Mouse (Mus musculus): Measurements from ENCODE around the gene Plekhh2. TPM values are rescaled to one million over a fixed set of nuclear protein-coding genes. Genes with fewer than 3 reads are reported as not detected.
"Not testable (repeated sequence)": the region's sequence is repeated elsewhere in the genome, so short reads cannot be mapped to it uniquely, and the experiment has no call there.

Gene Plekhh2
- total RNA-seq, 1 experiment from 2014 or later: 7.4 TPM

GRCm38 (mm10) chr17:84512516-84513085 is 906 bp downstream of the Plekhh2 start:
- DNase-seq: peak; percentile 6

DNA sequence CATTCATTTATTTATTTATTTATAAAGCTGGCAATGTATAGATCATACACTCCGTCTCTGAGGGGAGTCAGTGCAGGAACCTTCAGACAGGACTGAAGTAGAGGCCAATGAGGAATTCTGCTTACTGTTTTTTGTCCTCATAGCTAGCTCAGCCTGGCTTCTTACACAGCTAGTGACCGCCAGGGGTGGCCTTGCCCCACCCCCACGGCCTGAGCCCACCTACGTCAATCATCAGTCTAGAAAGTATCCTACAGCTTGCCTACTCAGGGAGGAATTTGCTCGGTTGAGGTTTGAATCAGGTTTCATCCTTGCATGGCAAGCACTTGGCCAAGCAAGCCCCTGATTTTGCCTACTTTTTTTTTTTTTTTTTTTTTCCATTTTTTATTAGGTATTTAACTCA is 4.2 kb downstream of the Plekhh2 start:
- DNase-seq: no peak

- DNase-seq: no peak
Measured at GRCm38 (mm10) chr17:84519346-84519745, 7.7 kb downstream of the Plekhh2 start.

DNA sequence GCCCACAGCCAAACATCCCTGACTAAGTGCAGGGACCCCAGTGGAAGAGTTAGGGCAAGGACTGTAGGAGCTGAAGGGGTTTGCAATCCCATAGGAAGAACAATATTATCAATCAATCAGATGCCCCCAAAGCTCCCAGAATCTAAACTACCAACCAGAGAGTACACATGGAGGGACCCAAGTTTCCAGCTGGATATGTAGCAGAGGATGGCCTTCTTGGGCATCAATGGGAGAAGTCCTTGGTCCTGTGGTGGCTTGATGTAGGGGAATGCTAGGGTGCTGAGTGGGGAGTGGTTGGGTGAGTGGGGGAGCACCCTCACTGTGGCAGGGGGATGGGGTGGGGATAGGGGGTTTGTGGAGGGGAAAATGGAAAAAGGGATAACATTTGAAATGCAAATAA is 8.4 kb downstream of the Plekhh2 start:
- DNase-seq: no peak

DNA sequence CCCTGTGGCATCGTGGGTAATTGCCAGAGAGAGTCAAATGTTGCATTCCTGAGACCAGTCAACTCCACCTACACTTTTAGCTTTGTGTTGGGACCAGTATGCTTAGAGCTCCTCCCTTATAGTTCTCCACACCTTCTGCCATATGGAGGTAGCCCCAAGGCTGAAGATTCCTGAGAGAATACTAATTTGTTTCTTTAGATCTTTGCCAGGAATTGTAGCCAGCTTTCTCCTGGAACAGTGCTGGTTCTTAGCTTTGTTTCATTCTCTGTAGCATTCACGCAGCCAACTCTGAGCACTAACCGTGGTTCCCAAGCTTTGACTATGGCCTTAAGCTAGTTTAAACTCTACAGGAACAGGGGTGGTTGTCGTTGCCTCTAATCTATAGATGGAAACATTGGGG is 17.7 kb downstream of the Plekhh2 start:
- no peak for DNase-seq

DNA sequence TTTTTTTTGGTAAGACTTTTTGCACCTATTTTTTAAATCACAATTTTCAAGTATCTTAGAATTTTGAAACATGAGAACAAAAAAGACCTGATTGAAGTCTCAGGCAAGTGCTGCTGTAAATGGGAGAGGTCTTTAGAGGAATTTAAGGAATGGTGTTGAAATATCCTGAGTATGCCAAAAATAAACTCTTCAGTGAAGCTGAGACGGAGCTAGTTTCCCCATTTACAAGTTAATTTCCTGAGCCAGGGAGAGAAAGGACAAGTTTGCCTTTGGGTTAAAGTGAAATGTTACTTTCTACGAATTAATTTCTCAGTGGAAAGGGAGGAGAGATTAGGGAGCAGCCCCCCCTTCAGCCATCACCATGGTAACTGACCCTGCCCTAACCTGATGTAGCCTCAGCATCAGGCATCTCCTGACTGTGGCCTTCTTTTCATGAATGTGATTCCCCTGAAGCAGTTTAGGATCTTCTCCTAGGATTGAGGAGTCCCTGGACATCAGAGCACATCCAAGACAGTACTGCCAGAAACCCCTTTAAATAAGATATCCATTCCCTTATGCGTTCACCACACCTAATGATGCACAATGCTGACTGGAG is 18.6 kb downstream of the Plekhh2 start:
- DNase-seq: no peak

DNA sequence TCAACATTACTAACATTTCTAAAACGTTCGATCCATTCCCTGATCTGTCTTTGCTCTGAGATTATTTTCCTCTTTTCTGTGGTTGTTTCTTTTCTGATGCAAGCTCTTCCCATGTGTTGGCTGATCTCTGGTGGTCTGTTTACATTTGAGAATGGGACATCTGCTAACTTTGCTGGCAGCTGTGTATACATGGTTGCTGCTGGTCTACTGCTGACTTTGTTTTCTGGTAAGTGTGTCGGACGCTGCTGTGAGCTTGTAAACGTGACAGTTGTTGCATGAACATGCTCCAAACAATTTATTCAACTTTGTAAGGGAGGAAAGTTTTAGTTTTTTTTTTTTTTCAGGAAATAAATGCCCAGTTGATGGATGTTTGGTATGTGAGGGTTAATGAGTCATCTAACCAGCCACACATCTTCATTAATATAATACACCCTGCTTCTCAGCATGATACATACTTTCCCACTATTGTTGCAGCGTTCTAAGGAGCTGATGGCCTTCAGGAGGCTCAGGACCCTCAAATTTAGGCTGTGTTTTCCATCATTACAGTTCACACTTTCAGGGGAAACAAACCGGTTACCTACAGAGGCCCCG is 21.3 kb downstream of the Plekhh2 start:
- no peak for DNase-seq

DNA sequence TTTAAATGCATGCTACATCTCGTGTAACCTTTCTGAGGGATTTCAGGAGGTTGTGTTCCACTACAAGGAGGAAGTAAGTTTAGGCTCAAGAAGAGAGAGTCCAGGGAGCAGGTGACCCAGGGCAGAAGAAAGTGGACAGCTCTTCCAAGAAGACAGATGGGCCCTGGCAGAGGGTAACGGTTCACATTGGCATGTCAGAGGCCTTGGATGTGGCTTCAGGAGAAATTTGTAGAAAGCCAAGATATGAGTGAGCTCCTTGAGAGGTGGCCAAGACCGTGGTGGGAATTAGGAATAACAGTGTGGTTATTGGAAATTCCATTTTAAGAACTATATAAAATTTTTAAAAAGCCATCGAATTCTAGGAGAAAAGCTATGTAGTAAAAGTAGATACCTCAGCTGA is 22.1 kb downstream of the Plekhh2 start:
- no peak for DNase-seq

DNA sequence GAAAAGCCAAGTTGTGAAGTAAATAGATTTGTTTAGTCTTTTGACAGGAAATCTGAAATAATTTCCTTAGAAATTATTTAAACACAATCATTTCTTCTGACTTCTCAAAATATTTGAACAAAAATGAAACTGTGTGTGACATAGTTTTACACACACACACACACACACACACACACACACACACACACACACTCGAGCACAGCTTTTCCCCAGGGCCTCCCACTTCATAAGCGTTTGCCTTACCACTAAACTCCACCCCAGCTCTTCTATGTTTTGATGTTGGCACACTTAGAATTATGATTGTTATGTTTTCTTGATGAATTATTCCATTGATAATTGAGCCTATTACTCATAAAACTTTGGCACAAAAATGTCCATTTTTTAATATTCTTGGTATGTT is 22.9 kb downstream of the Plekhh2 start:
- no peak for DNase-seq

DNA sequence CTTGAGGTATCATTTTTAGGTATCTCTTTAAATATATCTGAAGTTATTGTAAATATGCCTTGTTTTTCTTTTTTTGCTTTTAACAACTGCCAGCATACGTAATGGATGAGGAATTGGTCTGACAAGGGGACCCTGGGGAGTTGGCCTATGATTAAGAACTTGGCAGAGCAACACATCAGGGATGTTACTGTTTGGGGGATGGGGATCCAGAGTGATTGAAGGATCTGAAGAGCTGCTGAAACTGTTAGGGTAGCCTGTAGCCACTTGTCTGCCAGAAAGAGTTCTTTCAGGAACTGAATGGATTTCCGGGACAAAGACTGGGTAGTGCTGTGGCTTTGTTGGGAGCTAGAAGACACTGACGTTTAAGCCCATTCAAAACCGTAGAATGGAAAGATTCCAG is 23.5 kb downstream of the Plekhh2 start:
- DNase-seq: no peak

- DNase-seq: no peak
Measured at GRCm38 (mm10) chr17:84537301-84537700, 25.6 kb downstream of the Plekhh2 start.

- DNase-seq: no peak
Measured at GRCm38 (mm10) chr17:84537966-84538365, 26.3 kb downstream of the Plekhh2 start.

DNA sequence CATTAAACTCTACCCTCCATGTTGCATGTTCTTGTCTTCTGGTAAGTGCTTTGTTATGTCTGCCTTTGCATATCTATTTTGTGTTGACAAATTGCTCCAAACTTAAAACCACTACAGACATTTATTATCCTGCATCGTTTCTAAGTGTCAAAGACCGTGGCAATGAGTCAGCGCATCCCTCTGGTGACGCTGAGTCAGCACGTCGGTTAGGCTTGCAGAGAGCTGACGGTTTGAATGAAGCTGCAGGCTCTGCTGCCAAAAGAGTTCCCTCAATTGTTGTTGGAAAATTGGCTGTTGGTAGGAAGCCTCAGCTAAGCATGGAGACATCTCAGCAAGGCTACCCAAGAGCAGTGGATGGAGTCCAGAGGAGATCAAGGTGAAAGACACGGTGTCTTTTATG is 28.9 kb downstream of the Plekhh2 start:
- peak; percentile 47 for DNase-seq

DNA sequence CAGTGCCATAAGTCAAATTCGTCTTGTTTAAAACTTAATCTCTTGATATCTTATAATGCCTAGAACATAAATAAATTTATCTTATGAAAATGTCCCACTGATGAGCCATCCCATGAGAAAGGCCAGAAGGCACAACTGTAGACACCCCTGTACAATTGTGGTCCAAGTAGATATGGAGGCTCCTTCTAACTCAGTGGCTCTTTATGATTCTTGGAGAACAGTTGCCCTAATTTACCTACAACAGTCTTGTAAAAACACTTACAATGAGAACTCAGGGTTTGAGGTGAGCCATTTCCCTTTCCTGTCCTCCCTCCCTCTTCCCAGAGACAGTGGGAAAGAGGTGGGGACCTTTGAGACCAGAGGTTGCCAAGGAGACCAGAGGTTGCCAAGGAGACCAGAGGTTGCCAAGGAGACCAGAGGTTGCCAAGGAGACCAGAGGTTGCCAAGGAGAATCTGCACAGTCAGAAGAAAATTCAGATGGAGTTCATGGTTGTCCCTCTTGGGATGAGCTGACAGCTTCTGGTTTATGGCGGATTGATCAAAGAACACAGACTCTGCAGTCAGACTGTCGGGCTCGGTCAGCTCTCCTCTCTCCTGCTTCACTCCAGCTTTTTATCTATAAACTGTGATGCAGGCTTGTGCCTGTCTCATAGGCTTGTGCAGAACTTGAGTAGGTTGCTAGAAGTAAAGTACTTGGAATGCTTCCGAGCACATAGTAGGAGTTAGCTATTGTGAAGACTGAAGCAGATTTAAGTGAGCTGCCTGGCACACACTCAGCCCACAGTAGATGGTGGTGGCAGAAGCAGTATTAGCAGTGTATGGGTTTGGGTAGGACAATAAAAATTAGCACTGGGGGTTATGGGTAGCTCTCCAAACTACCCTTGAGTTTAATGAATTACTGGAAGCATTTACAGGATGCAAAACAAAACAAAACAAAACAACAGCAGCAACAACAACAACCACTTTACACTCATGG is 39.5 kb downstream of the Plekhh2 start:
- no peak for DNase-seq

- no peak for DNase-seq
Measured at GRCm38 (mm10) chr17:84552230-84552629, 40.5 kb downstream of the Plekhh2 start.

- not testable (repeated sequence) for DNase-seq
Measured at GRCm38 (mm10) chr17:84564264-84564663, 52.6 kb downstream of the Plekhh2 start.

- no peak for DNase-seq
Measured at GRCm38 (mm10) chr17:84565762-84566161, 54.1 kb downstream of the Plekhh2 start.

DNA sequence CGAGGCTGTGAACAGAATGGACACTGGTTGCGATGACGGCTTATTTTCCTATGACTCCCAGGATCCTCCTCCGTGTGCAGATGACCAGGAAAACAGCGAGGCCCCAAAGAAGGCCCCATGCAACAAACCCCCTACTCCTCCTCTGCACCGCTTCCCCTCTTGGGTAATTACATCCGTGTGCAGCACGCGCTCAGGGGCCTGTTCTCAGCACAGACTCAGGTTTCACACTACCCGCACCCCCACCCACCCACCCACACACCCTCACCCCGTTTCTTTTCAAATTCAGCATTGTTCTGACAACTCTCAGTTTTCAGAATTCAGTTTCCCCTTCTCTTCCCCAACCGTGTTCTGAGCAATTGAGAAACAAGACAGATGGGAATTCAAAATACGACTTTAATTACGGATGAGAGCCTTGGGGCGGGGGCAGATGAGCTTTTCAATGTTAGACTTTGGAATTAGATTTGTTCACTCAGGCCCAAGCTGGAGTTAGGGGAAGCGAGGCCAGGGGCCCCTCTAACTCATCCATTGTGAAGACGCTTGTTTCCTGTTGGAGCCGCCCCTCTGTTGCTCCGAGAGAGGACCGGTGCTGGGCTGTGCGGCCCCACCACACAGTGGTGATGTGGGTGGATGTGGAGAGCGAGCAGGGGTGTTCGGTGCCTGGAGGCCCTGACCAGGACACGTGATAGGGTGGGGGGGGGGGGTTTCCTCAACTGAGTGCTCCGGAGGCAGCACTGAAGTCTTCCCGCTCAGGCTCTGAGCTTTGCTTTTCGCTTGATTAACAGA is 55.3 kb downstream of the Plekhh2 start:
- DNase-seq: no peak

GRCm38 (mm10) chr17:84568807-84569206 is 57.1 kb downstream of the Plekhh2 start:
- no peak for DNase-seq

GRCm38 (mm10) chr17:84569770-84570169 is 58.1 kb downstream of the Plekhh2 start:
- DNase-seq: no peak

DNA sequence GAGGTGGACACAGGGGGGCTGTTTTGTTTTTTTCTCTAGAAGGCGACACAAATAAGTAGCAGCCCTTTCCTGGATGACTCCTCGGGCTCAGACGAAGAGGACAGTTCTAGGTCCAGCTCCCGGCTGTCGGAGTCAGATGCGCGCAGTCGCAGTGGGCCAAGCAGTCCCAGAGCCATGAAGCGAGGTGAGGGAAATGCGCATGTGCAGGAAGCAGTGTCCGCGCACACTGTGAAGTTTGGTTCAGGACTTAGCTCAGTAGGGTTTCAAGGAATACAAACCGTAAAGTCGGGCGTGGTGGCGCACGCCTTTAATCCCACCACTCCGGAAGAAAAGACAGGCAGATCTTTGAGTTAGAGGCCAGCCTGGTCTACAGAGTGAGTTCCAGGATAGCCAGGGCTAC is 59.9 kb downstream of the Plekhh2 start:
- no peak for DNase-seq

DNA sequence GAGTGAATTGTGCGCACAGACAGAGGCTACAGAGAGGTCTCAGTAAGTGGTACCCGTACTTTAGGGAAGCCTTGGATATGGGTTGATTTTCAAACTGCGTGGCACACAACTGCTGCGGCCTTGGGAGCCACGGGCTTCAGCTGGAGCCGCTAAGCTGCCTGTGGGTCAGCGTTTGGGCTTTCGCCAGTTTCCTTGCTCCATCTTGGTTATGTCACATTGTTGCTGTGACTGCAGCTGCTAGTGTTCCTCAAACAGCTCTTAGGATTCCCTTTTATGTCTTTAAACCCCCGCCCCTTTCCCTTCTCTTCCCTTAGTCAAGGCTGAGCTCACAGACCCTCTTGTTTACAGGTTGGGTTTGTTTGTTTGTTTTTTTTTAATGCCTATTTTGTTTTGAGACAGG is 61.6 kb downstream of the Plekhh2 start:
- DNase-seq: no peak

Data from adrenal gland, postnatal 25 days (tissue).